Mouse (Mus musculus) stomach, postnatal 0 days (tissue): ENCODE data around the gene Gm28230.

Experiments
- CTCF ChIP-seq: IDR thresholded peaks from 2 replicates; pipeline ENCODE4 v1.5.1; 2016; ENCODE audit warnings: antibody characterized with exemption, low read depth, mild to moderate bottlenecking, moderate library complexity
- EP300 ChIP-seq: optimal IDR thresholded peaks from 2 replicates; pipeline ENCODE3; 2016; ENCODE audit warnings: antibody characterized with exemption

- TF ChIP-seq EP300 = no peak
- TF ChIP-seq CTCF = no peak
Measured at GRCm38 (mm10) chr2:74702820-74703219, 23.7 kb upstream of the Gm28230 start.
